8 mouse cellular contexts compared by ENCODE assay signal in genomic region chr9:20887704-20888385, GRCm38 (mm10). TPM values are rescaled to one million over a fixed set of nuclear protein-coding genes. Genes with fewer than 3 reads are reported as not detected.
DNase-seq lines count a peak whose midpoint lies in the region; ATAC-seq and TF ChIP-seq lines count a peak whose summit lies in the region.

Gene Ppan (plus strand): TSS chr9:20888175.

- no peaks in the 10 kb centered on the region for H3K27me3 ChIP-seq in megakaryocyte, embryonic 14.5 days (replicated peaks)

- peaks cover 9% of the 10 kb centered on the region for H3K9me3 ChIP-seq in megakaryocyte, embryonic 14.5 days

- peaks cover 36% of the 10 kb centered on the region for H3K36me3 ChIP-seq in megakaryocyte, embryonic 14.5 days (replicated peaks; ENCODE audit: low read length)

- no peaks in the 10 kb centered on the region for H3K4me1 ChIP-seq in cortical plate, adult 2 months (ENCODE audit: control insufficient read depth, insufficient read depth, low read length)
- peaks cover 45% of the 10 kb centered on the region for H3K4me1 ChIP-seq in megakaryocyte, embryonic 14.5 days

- H3K4me3 ChIP-seq in cortical plate, adult 2 months (ENCODE audit: insufficient read depth, low read length), result peak within 1 kb of the TSS; percentile 55
- peak within 1 kb of the TSS; percentile 100 for H3K4me3 ChIP-seq in megakaryocyte, embryonic 14.5 days (replicated peaks)

- TF ChIP-seq POLR2A in cortical plate, adult 2 months (IDR thresholded peaks at IDR 0.05; ENCODE audit: extremely low read depth, insufficient read depth, low read length), result peak; percentile 84

- ATAC-seq in activated CD4-positive, CD25-positive, alpha-beta regulatory T cell, adult 4 months, result peak; percentile 98

- peak within 1 kb of the TSS; percentile 30 for H3K27ac ChIP-seq in cortical plate, adult 2 months (ENCODE audit: insufficient read depth, low read length)

- TF ChIP-seq CTCF in cortical plate, adult 2 months (IDR thresholded peaks at IDR 0.05; ENCODE audit: extremely low read depth, insufficient read depth, low read length), result no peak

- peak; percentile 89 to 93 for DNase-seq in gastrocnemius, adult 8-10 months (ENCODE audit: low spot score in 2 of 2)
- DNase-seq in hindlimb bud, embryonic 11.5 days (ENCODE audit: extremely low spot score, low read depth, low spot score), result peak; percentile 84
- DNase-seq in left cerebral cortex, adult 8-10 months (ENCODE audit: low spot score in 2 of 2), result peak; percentile 93 to 95
- DNase-seq in right cerebral cortex, postnatal 10 days (ENCODE audit: low spot score in 2 of 2), result peak; percentile 98
- DNase-seq in urinary bladder, postnatal 25 days (ENCODE audit: low spot score), result peak; percentile 91

RNA-seq across cellular contexts. Expression of gene Ppan, which starts in this region (rescaled TPM):
- polyA plus RNA-seq in activated CD4-positive, CD25-positive, alpha-beta regulatory T cell, adult 4 months (2017; shearing (Covaris generic)), result 10 to 100 TPM; 22.9 to 30.1 TPM
- polyA plus RNA-seq in cortical plate, adult 2 months (2012; rRNA removed), result 41.7 and 43.4 TPM in 2 replicates
- 10 to 100 TPM in 1 of 4 experiments, 1 to 10 TPM in 3; 6.8 to 10.9 (median 8.3) TPM for total RNA-seq in gastrocnemius, adult 8-10 months (2022)
- total RNA-seq in left cerebral cortex, adult 8-10 months (2022), result 10 to 100 TPM; 21.5 to 27.2 (median 23.6) TPM
- 84.5 and 137 TPM in 2 replicates for polyA plus RNA-seq in megakaryocyte, embryonic 14.5 days (2012; ENCODE audit: insufficient read depth, low replicate concordance)

Comparison
In these comparisons a context has a peak if more than half of its experiments do, and no peak if none do; other contexts are left out.
1. Peak in every context shown above with its lines: DNase-seq, ATAC-seq, H3K4me3 ChIP-seq and H3K27ac ChIP-seq.